Mouse (Mus musculus) liver, postnatal 0 days (tissue): Measurements from ENCODE around the gene Lmf1. TPM values are rescaled to one million over a fixed set of nuclear protein-coding genes. Genes with fewer than 3 reads are reported as not detected.
A peak's percentile ranks its signal among the peaks of the same experiment; 100 is the strongest.

Experiments
- ATAC-seq: fragments of 200-750 bp; cut with Nextera tagmentation; 2 replicates; pipeline ENCODE4 v1.8.0; 2017; ENCODE audit warnings: mild to moderate bottlenecking, moderate library complexity
- DNase-seq: peaks from one replicate; pipeline ENCODE4 v3.0.0-alpha.2; 2016
- H3K27ac ChIP-seq: fragments of 300-500 bp; sonication (generic); 2 replicates; pipeline ENCODE4 v1.5.1; 2014; ENCODE audit warnings: antibody characterized with exemption, moderate library complexity, mild to moderate bottlenecking, low read depth
- H3K27me3 ChIP-seq: fragments of 300-500 bp; sonication (generic); 2 replicates; pipeline ENCODE4 v1.6.1; 2014; ENCODE audit warnings: low read length, control low read depth, mixed read lengths; ENCODE audit not compliant: insufficient read depth
- H3K36me3 ChIP-seq: fragments of 300-500 bp; sonication (generic); replicated peaks from 2 replicates; pipeline ENCODE4 v1.6.1; 2014; ENCODE audit warnings: mild to moderate bottlenecking, control low read depth, low read length, moderate library complexity, mixed read lengths; ENCODE audit not compliant: insufficient read depth
- H3K4me1 ChIP-seq: fragments of 300-500 bp; sonication (generic); 2 replicates; pipeline ENCODE4 v1.6.1; 2014; ENCODE audit warnings: antibody characterized with exemption, mild to moderate bottlenecking, control low read depth; ENCODE audit not compliant: insufficient read depth
- H3K4me2 ChIP-seq: fragments of 300-500 bp; sonication (generic); 2 replicates; pipeline ENCODE4 v1.6.1; 2014; ENCODE audit warnings: low read depth, mild to moderate bottlenecking, low read length, moderate library complexity, mixed read lengths
- H3K4me3 ChIP-seq: fragments of 300-500 bp; sonication (generic); 2 replicates; pipeline ENCODE4 v1.5.1; 2014; ENCODE audit warnings: low read depth, low read length
- H3K9ac ChIP-seq: fragments of 300-500 bp; sonication (generic); replicated peaks from 2 replicates; pipeline ENCODE4 v1.6.1; 2014; ENCODE audit warnings: mild to moderate bottlenecking, moderate library complexity
- H3K9me3 ChIP-seq: fragments of 300-500 bp; sonication (generic); 2 replicates; pipeline ENCODE4 v1.6.1; 2016; ENCODE audit warnings: mild to moderate bottlenecking, control low read depth, low read length, mixed read lengths
- CTCF ChIP-seq: sonication (generic); IDR thresholded peaks from 2 replicates; pipeline ENCODE4 v1.5.1; 2016; ENCODE audit warnings: antibody characterized with exemption, low read depth
- EP300 ChIP-seq: IDR thresholded peaks from 2 replicates; pipeline ENCODE4 v1.6.1; 2016; ENCODE audit warnings: antibody characterized with exemption, low read depth, mild to moderate bottlenecking
- whole genome bisulfite sequencing: fragments of 180-500 bp; shearing (Covaris S2); extraction: QIAGEN DNeasy Blood & Tissue Kit; methylation state at CpG from one replicate; pipeline ENCODE4 v1.1.7; 2014; ENCODE audit not compliant: insufficient replicate concordance; 5-methylcytosine and 5-hydroxymethylcytosine counted together
- polyA plus RNA-seq: library from polyadenylated mRNA; unstranded; fragments of >200 nt; fragmentation: Nextera tagmentation; extraction: Ambion mirVana; gene quantifications from 2 replicates; pipeline ENCODE4 v1.2.1, GENCODE M21; 2015

The Lmf1 gene
- polyA plus RNA-seq, 1 experiment from 2014 or later, result 12.5 TPM

GRCm38 (mm10) chr17:25630313-25630712 is 51.4 kb downstream of the Lmf1 start:
- Histone ChIP-seq H3K9me3 (no peaks in the 10 kb centered on the region), H3K4me1 (no peaks in the 10 kb centered on the region), H3K9ac (no peak overlapping the region), H3K4me2 (no peak overlapping the region), H3K36me3 (peaks cover 2% of the 10 kb centered on the region; the same call in 1 of the 2 replicates), H3K27ac (no peak overlapping the region), H3K27me3 (no peaks in the 10 kb centered on the region), H3K4me3 (no peak overlapping the region)
- WGBS, result 88% methylated on average over 5 of the region's 5 CpGs
- no peak for DNase-seq
- no peak for ATAC-seq
- TF ChIP-seq EP300 (no peak), CTCF (no peak)

DNA sequence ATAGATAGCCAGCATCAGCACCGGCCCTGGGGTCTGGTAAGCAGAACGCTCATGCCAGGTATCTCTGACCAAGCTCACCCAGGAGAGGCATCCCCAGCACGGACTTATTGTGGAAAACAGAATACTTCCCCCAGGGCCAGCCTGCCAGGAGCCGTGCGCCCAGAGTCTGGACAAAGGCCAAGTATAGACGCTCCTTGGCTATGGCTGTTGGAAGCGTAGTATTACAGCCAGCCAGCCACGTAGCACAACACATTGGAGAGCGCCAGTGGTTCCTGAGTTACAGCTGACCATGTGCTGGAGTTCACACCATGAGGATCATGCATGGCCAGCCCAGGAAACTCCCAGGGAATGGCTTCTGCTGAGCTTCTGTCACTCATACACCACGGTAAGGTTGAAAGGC is 55.2 kb downstream of the Lmf1 start:
- no peak for ATAC-seq
- no peak for TF ChIP-seq CTCF
- no peak for TF ChIP-seq EP300
- no peak for DNase-seq

GRCm38 (mm10) chr17:25635387-25635786 is 56.5 kb downstream of the Lmf1 start:
- no peak overlapping the region for H3K4me3 ChIP-seq
- no peak overlapping the region for H3K27ac ChIP-seq
- H3K27me3 ChIP-seq, result no peaks in the 10 kb centered on the region
- H3K4me2 ChIP-seq, result no peak overlapping the region
- DNase-seq, result no peak
- no peaks in the 10 kb centered on the region for H3K9me3 ChIP-seq
- no peak overlapping the region for H3K9ac ChIP-seq
- 77% methylated on average over 8 of the region's 8 CpGs for WGBS
- peaks cover 2% of the 10 kb centered on the region; the same call in 1 of the 2 replicates for H3K36me3 ChIP-seq
- ATAC-seq, result no peak
- H3K4me1 ChIP-seq, result no peaks in the 10 kb centered on the region
- TF ChIP-seq EP300 (no peak), CTCF (no peak)

More for the DNA sequence above, 55.2 kb downstream of the Lmf1 start:
- Histone ChIP-seq H3K4me2 (no peak overlapping the region), H3K4me3 (no peak overlapping the region), H3K4me1 (no peaks in the 10 kb centered on the region), H3K9me3 (no peaks in the 10 kb centered on the region), H3K9ac (no peak overlapping the region), H3K36me3 (peaks cover 2% of the 10 kb centered on the region; the same call in 1 of the 2 replicates), H3K27me3 (no peaks in the 10 kb centered on the region), H3K27ac (no peak overlapping the region)
- 78% methylated on average over 10 of the region's 10 CpGs for WGBS

GRCm38 (mm10) chr17:25635806-25636205 is 56.9 kb downstream of the Lmf1 start:
- Histone ChIP-seq H3K27me3 (no peaks in the 10 kb centered on the region), H3K9me3 (no peaks in the 10 kb centered on the region), H3K4me2 (no peak overlapping the region), H3K27ac (no peak overlapping the region), H3K4me1 (no peaks in the 10 kb centered on the region), H3K9ac (no peak overlapping the region), H3K36me3 (peaks cover 2% of the 10 kb centered on the region; the same call in 1 of the 2 replicates), H3K4me3 (no peak overlapping the region)
- TF ChIP-seq CTCF, result no peak
- TF ChIP-seq EP300, result no peak
- ATAC-seq (no peak), DNase-seq (no peak)
- WGBS, result 81% methylated on average over 5 of the region's 5 CpGs

GRCm38 (mm10) chr17:25637986-25638385 is 59.1 kb downstream of the Lmf1 start:
- WGBS, result 76% methylated on average over 7 of the region's 7 CpGs
- Histone ChIP-seq H3K4me2 (no peak overlapping the region), H3K27me3 (no peaks in the 10 kb centered on the region), H3K4me3 (no peak overlapping the region), H3K36me3 (peaks cover 2% of the 10 kb centered on the region; the same call in 1 of the 2 replicates), H3K4me1 (no peaks in the 10 kb centered on the region), H3K27ac (no peak overlapping the region), H3K9me3 (no peaks in the 10 kb centered on the region), H3K9ac (no peak overlapping the region)
- ATAC-seq (no peak), DNase-seq (no peak)
- TF ChIP-seq EP300 (no peak), CTCF (no peak)

DNA sequence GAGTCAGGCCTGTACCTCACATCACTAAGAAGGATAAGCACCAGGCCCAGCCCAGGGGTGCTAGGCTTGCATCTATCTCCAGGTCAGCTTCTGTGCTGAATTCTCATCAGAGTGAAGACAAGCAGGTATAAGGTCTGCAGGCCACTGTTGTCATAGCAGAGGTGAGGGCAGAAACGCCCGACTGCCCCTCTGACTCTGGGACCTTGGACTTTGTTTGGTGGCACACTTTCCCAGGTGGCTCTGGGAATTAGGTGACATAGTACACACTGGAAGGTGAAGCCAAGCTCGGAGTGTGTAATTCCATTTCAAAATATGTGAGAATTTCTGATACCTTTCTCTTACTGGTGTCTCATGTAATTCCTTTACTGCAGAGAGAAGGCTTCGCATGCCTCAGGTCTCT is 59.6 kb downstream of the Lmf1 start:
- ATAC-seq, result peak; percentile 80
- no peak overlapping the region for H3K9ac ChIP-seq
- H3K27ac ChIP-seq, result 0 out of 2 replicates have a peak overlapping the region, but pooled peaks have one; percentile 11
- TF ChIP-seq CTCF, result no peak
- TF ChIP-seq EP300, result no peak
- no peak overlapping the region for H3K4me3 ChIP-seq
- no peaks in the 10 kb centered on the region for H3K9me3 ChIP-seq
- no peaks in the 10 kb centered on the region for H3K27me3 ChIP-seq
- no peaks in the 10 kb centered on the region for H3K4me1 ChIP-seq
- 62% methylated on average over 4 of the region's 4 CpGs for WGBS
- no peak overlapping the region for H3K4me2 ChIP-seq
- DNase-seq, result peak; percentile 28
- no peaks in the 10 kb centered on the region; the same call in 1 of the 2 replicates for H3K36me3 ChIP-seq

GRCm38 (mm10) chr17:25640956-25641355 is 62.1 kb downstream of the Lmf1 start:
- no peaks in the 10 kb centered on the region for H3K4me1 ChIP-seq
- no peak overlapping the region for H3K4me2 ChIP-seq
- H3K27me3 ChIP-seq, result no peaks in the 10 kb centered on the region
- H3K36me3 ChIP-seq, result no peaks in the 10 kb centered on the region
- H3K27ac ChIP-seq, result no peak overlapping the region
- no peak overlapping the region for H3K9ac ChIP-seq
- ATAC-seq (no peak), DNase-seq (no peak)
- no peaks in the 10 kb centered on the region for H3K9me3 ChIP-seq
- TF ChIP-seq CTCF (no peak), EP300 (no peak)
- 79% methylated on average over 4 of the region's 4 CpGs for WGBS
- H3K4me3 ChIP-seq, result no peak overlapping the region
